Mouse (Mus musculus) brain, adult 2 months (tissue): Measurements from ENCODE around the gene Htatsf1.

Experiments
- DNase-seq: peaks from one replicate; pipeline ENCODE4 v3.0.0; 2011; ENCODE audit warnings: low read depth, low spot score

Htatsf1 gene

GRCm38 (mm10) chrX:57053174-57053992 is at the start of gene Htatsf1:
Gene Htatsf1, plus strand, starts transcription at chrX:57053583.
- DNase-seq: peak; percentile 87

GRCm38 (mm10) chrX:57012891-57013290 is 40.5 kb upstream of the Htatsf1 start:
- no peak for DNase-seq

DNA sequence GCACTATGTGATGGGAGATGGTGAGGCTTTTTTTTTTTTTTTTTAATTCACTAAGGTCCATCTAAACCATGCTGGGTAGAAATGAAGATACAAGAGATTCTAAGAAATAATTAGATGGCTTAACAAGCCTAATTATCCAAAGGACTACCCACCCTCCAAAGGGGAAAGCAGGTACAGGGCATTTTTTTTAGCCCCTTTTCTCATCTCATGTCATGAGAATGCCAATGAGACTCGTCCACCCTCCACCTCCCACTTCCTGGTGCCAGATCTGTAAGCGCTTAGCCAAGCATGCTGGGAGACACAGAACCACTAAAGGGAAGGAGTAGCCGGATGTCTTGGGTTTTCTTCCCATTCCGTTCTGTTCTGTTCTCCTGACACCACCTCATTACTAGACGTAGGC is 10.6 kb upstream of the Htatsf1 start, which contains the start of gene Brs3:
Brs3 (plus strand) TSS at position 301 of the 400 bp plus-strand sequence.
- no peak for DNase-seq

DNA sequence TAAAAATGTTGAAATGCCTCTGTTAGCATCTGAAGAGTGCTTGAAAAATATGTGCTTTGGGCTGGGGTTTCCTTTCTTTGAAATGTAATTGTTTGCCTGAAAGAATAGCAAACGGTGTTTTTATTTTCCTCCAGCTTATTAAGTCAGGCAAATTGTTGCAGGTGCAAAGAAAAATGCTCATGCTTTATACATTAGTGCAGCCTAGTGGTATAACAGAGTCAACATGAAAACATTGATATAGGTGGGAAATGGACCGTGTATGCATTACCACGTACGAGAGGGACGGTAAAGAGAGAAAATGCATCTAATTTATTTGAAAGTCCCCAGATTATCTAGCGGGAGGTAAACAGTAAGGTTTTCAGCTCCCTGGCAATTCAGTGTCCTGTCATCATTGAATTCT is 9.5 kb upstream of the Htatsf1 start:
- no peak for DNase-seq

GRCm38 (mm10) chrX:57052848-57053173 is 572 bp upstream of the Htatsf1 start:
- DNase-seq: no peak

- no peak for DNase-seq
Observed at GRCm38 (mm10) chrX:57053993-57054385, 606 bp downstream of the Htatsf1 start.

DNA sequence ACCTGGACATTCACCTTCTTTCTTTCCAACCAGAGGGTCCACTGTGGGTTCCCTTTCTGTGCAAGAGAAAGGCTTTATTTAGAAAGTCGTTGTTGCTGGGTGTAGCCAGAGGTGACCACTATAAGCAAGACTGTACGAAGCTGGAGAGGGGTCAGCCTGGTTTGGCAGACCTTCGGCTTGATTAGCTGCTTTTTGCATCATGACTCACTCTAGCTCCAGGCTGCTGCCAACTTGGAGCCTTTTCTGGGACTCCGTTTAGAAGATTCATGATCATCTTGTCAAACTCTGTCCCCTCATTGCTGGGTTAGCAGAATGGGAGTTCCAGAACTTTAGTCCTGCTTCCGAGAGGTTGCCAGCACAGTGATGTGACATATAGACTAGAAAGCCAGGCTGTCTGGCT is 28.1 kb downstream of the Htatsf1 start:
- DNase-seq: no peak

GRCm38 (mm10) chrX:57087806-57088205 is 34.4 kb downstream of the Htatsf1 start, which contains the start of gene Vgll1:
Gene Vgll1, plus strand, starts transcription at chrX:57088106.
- DNase-seq: no peak

DNA sequence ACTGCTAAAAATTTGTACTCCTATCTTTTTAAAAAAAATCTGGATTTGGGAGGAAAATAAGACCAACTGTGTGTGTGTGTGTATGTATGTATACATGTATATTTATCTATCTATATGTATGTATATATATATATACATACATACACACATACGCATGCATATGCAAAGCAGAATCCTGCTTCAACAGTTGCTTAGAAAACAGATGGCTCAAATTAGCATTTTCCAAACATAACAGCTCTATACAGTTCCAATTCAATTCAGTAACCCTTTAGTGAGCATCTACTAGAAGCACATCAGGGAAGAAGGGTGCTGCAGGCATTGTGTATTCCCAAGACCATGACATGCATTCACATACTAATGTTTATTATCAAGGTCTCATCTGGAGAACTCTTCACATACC is 50.0 kb downstream of the Htatsf1 start:
- no peak for DNase-seq

DNA sequence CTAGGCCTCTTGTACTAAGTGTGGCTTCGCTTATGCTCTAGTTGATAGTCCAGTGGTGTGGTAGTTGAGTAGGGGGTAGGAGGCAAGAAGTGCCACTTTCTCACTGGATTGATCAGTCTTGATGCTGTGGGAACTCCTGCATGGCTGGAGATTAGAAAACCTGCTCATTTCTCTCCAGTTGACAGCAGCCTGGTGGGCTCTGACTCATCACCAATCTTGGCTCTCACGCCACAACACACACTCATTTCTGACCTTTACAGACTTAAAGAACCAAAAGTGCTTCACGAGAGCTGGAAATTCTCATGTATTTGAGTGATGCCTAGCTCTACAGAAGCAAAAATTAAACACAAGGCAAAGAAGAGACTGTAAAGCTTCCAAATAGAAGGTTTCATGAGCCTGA is 53.6 kb downstream of the Htatsf1 start:
- peak; percentile 44 for DNase-seq
